Mouse (Mus musculus) bone marrow, adult 2 months (tissue): ENCODE results near the gene Rreb1.

Source experiments
- CTCF ChIP-seq: fragments of 200-500 bp; IDR thresholded peaks from 2 replicates; pipeline ENCODE4 v1.5.1; 2011; ENCODE audit warnings: low read length, control low read depth; ENCODE audit not compliant: control insufficient read depth, insufficient read depth
- POLR2A ChIP-seq: fragments of 200-500 bp; IDR thresholded peaks from 2 replicates; pipeline ENCODE4 v1.6.1; 2011; ENCODE audit warnings: low read depth, mild to moderate bottlenecking, control low read depth, low read length, borderline replicate concordance; ENCODE audit not compliant: control insufficient read depth

- TF ChIP-seq POLR2A (no peak), CTCF (no peak)
Measured at GRCm38 (mm10) chr13:37731914-37732693, 46.1 kb upstream of the Rreb1 start.
